Mouse (Mus musculus): ENCODE data around the gene Trim66.

Trim66 gene

GRCm38 (mm10) chr7:109508034-109508433, at the start of gene Trim66:
Gene Trim66, minus strand, starts transcription at chr7:109508134.
- in situ Hi-C loops (cut with MboI; ENCODE audit: low pct_unique_long_range_greater_than_20kb in 1 of 2, low sequenced_read_pairs in 2 of 2, unreplicated experiment in 1 of 2), result no loop called here

- in situ Hi-C loops (cut with MboI; ENCODE audit: low pct_unique_long_range_greater_than_20kb in 1 of 2, low sequenced_read_pairs in 2 of 2, unreplicated experiment in 1 of 2), result loop anchor here in 1 of 2 experiments (10.0 kb wide), 1 partner anchor 168 kb away; no protein-coding TSS in a partner anchor
These were observed 38.8 kb upstream of the Trim66 start for GRCm38 (mm10) chr7:109546726-109547125.

GRCm38 (mm10) chr7:109546186-109546585, 38.3 kb upstream of the Trim66 start:
- in situ Hi-C loops (cut with MboI; ENCODE audit: low pct_unique_long_range_greater_than_20kb in 1 of 2, low sequenced_read_pairs in 2 of 2, unreplicated experiment in 1 of 2), result loop anchor here in 1 of 2 experiments (10.0 kb wide), 1 partner anchor 169 kb away; no protein-coding TSS in a partner anchor

- in situ Hi-C loops (cut with MboI; ENCODE audit: low pct_unique_long_range_greater_than_20kb in 1 of 2, low sequenced_read_pairs in 2 of 2, unreplicated experiment in 1 of 2), result loop anchor here in 1 of 2 experiments (10.0 kb wide), 1 partner anchor 169 kb away; no protein-coding TSS in a partner anchor
These were observed 37.5 kb upstream of the Trim66 start for GRCm38 (mm10) chr7:109545255-109545993.

GRCm38 (mm10) chr7:109544792-109545191, 36.9 kb upstream of the Trim66 start:
- in situ Hi-C loops (cut with MboI; ENCODE audit: low pct_unique_long_range_greater_than_20kb in 1 of 2, low sequenced_read_pairs in 2 of 2, unreplicated experiment in 1 of 2), result loop anchor here in 1 of 2 experiments (10.0 kb wide), 1 partner anchor 170 kb away; no protein-coding TSS in a partner anchor

GRCm38 (mm10) chr7:109542364-109542628, 34.4 kb upstream of the Trim66 start:
- in situ Hi-C loops (cut with MboI; ENCODE audit: low pct_unique_long_range_greater_than_20kb in 1 of 2, low sequenced_read_pairs in 2 of 2, unreplicated experiment in 1 of 2), result loop anchor here in 1 of 2 experiments (10.0 kb wide), 1 partner anchor 173 kb away; no protein-coding TSS in a partner anchor

GRCm38 (mm10) chr7:109541609-109542363, 33.9 kb upstream of the Trim66 start:
- in situ Hi-C loops (cut with MboI; ENCODE audit: low pct_unique_long_range_greater_than_20kb in 1 of 2, low sequenced_read_pairs in 2 of 2, unreplicated experiment in 1 of 2), result loop anchor here in 1 of 2 experiments (10.0 kb wide), 1 partner anchor 173 kb away; no protein-coding TSS in a partner anchor

- in situ Hi-C loops (cut with MboI; ENCODE audit: low pct_unique_long_range_greater_than_20kb in 1 of 2, low sequenced_read_pairs in 2 of 2, unreplicated experiment in 1 of 2), result loop anchor here in 1 of 2 experiments (10.0 kb wide), 1 partner anchor 174 kb away; no protein-coding TSS in a partner anchor
These were observed 33.0 kb upstream of the Trim66 start for GRCm38 (mm10) chr7:109540902-109541301.

- in situ Hi-C loops (cut with MboI; ENCODE audit: low pct_unique_long_range_greater_than_20kb in 1 of 2, low sequenced_read_pairs in 2 of 2, unreplicated experiment in 1 of 2), result no loop called here
These were observed 28.6 kb upstream of the Trim66 start for GRCm38 (mm10) chr7:109536451-109536946.

GRCm38 (mm10) chr7:109534921-109535320, 27.0 kb upstream of the Trim66 start:
- in situ Hi-C loops (cut with MboI; ENCODE audit: low pct_unique_long_range_greater_than_20kb in 1 of 2, low sequenced_read_pairs in 2 of 2, unreplicated experiment in 1 of 2), result no loop called here

GRCm38 (mm10) chr7:109533888-109534287, 26.0 kb upstream of the Trim66 start:
- in situ Hi-C loops (cut with MboI; ENCODE audit: low pct_unique_long_range_greater_than_20kb in 1 of 2, low sequenced_read_pairs in 2 of 2, unreplicated experiment in 1 of 2), result no loop called here

- in situ Hi-C loops (cut with MboI; ENCODE audit: low pct_unique_long_range_greater_than_20kb in 1 of 2, low sequenced_read_pairs in 2 of 2, unreplicated experiment in 1 of 2), result no loop called here
These were observed 25.2 kb upstream of the Trim66 start for GRCm38 (mm10) chr7:109533129-109533528.

- in situ Hi-C loops (cut with MboI; ENCODE audit: low pct_unique_long_range_greater_than_20kb in 1 of 2, low sequenced_read_pairs in 2 of 2, unreplicated experiment in 1 of 2), result no loop called here
These were observed 24.8 kb upstream of the Trim66 start for GRCm38 (mm10) chr7:109532691-109533090.

- in situ Hi-C loops (cut with MboI; ENCODE audit: low pct_unique_long_range_greater_than_20kb in 1 of 2, low sequenced_read_pairs in 2 of 2, unreplicated experiment in 1 of 2), result no loop called here
These were observed 23.6 kb upstream of the Trim66 start for GRCm38 (mm10) chr7:109531501-109531900.

GRCm38 (mm10) chr7:109529741-109530140, 21.8 kb upstream of the Trim66 start:
- in situ Hi-C loops (cut with MboI; ENCODE audit: low pct_unique_long_range_greater_than_20kb in 1 of 2, low sequenced_read_pairs in 2 of 2, unreplicated experiment in 1 of 2), result loop anchor here in 1 of 2 experiments (10.0 kb wide), 1 partner anchor 165 kb away; no protein-coding TSS in a partner anchor

- in situ Hi-C loops (cut with MboI; ENCODE audit: low pct_unique_long_range_greater_than_20kb in 1 of 2, low sequenced_read_pairs in 2 of 2, unreplicated experiment in 1 of 2), result loop anchor here in 1 of 2 experiments (10.0 kb wide), 1 partner anchor 166 kb away; no protein-coding TSS in a partner anchor
These were observed 20.4 kb upstream of the Trim66 start for GRCm38 (mm10) chr7:109528356-109528755.

- in situ Hi-C loops (cut with MboI; ENCODE audit: low pct_unique_long_range_greater_than_20kb in 1 of 2, low sequenced_read_pairs in 2 of 2, unreplicated experiment in 1 of 2), result loop anchor here in 1 of 2 experiments (10.0 kb wide), 1 partner anchor 167 kb away; no protein-coding TSS in a partner anchor
These were observed 19.6 kb upstream of the Trim66 start for GRCm38 (mm10) chr7:109527536-109527935.

- in situ Hi-C loops (cut with MboI; ENCODE audit: low pct_unique_long_range_greater_than_20kb in 1 of 2, low sequenced_read_pairs in 2 of 2, unreplicated experiment in 1 of 2), result loop anchor here in 1 of 2 experiments (10.0 kb wide), 1 partner anchor 169 kb away; no protein-coding TSS in a partner anchor
These were observed 18.1 kb upstream of the Trim66 start for GRCm38 (mm10) chr7:109525740-109526663.

All from mouse embryonic stem cell (cell line).